Mouse (Mus musculus): ENCODE measurements around the gene Cadm3. TPM values are rescaled to one million over a fixed set of nuclear protein-coding genes. Genes with fewer than 3 reads are reported as not detected.

The Cadm3 gene
- polyA plus RNA-seq, 1 experiment from 2014 or later, result not detected

- no peak for TF ChIP-seq CTCF (IDR thresholded peaks at IDR 0.05)
- CTCF ChIA-PET, result no interaction called here
- in situ Hi-C loops (cut with MboI; ENCODE audit: low pct_unique_long_range_greater_than_20kb), result no loop called here
- no peaks in the 10 kb centered on the region for H3K27me3 ChIP-seq
- no peak for ATAC-seq
- DNase-seq (ENCODE audit: low read depth, low spot score), result no peak
- POLR2A ChIA-PET, result no interaction called here
These were observed 9.7 kb downstream of the Cadm3 start for GRCm38 (mm10) chr1:173357799-173358198.

- H3K27me3 ChIP-seq, result no peaks in the 10 kb centered on the region
- ChIA-PET POLR2A (no interaction called here), CTCF (no interaction called here)
- in situ Hi-C loops (cut with MboI; ENCODE audit: low pct_unique_long_range_greater_than_20kb), result no loop called here
- ATAC-seq (no peak), DNase-seq (ENCODE audit: low read depth, low spot score) (no peak)
- TF ChIP-seq CTCF (IDR thresholded peaks at IDR 0.05), result no peak
These were observed 10.8 kb downstream of the Cadm3 start for GRCm38 (mm10) chr1:173356699-173357098.

- ChIA-PET CTCF (no interaction called here), POLR2A (no interaction called here)
- ATAC-seq (no peak), DNase-seq (ENCODE audit: low read depth, low spot score) (no peak)
- in situ Hi-C loops (cut with MboI; ENCODE audit: low pct_unique_long_range_greater_than_20kb), result no loop called here
- H3K27me3 ChIP-seq, result no peaks in the 10 kb centered on the region
- TF ChIP-seq CTCF (IDR thresholded peaks at IDR 0.05), result no peak
These were observed 12.2 kb downstream of the Cadm3 start for GRCm38 (mm10) chr1:173355107-173355846.

- POLR2A ChIA-PET, result no interaction called here
- no peak for TF ChIP-seq CTCF (IDR thresholded peaks at IDR 0.05)
These were observed 17.0 kb downstream of the Cadm3 start, which contains the start of gene Aim2 for GRCm38 (mm10) chr1:173350372-173350957. TSS of gene Aim2 (plus strand) at chr1:173350879.

GRCm38 (mm10) chr1:173349946-173350345 is 17.5 kb downstream of the Cadm3 start:
- no peak for TF ChIP-seq CTCF (IDR thresholded peaks at IDR 0.05)
- no peaks in the 10 kb centered on the region for H3K27me3 ChIP-seq
- no peak for ATAC-seq
- ChIA-PET CTCF (no interaction called here), POLR2A (no interaction called here)
- in situ Hi-C loops (cut with MboI; ENCODE audit: low pct_unique_long_range_greater_than_20kb), result no loop called here
- no peak for DNase-seq (ENCODE audit: low read depth, low spot score)

More at GRCm38 (mm10) chr1:173350372-173350957, 17.0 kb downstream of the Cadm3 start, which contains the start of gene Aim2:
- no peaks in the 10 kb centered on the region for H3K27me3 ChIP-seq
- CTCF ChIA-PET, result no interaction called here
- ATAC-seq, result no peak
- DNase-seq (ENCODE audit: low read depth, low spot score), result no peak
- in situ Hi-C loops (cut with MboI; ENCODE audit: low pct_unique_long_range_greater_than_20kb), result no loop called here

- DNase-seq (ENCODE audit: low read depth, low spot score), result no peak
- ChIA-PET POLR2A (no interaction called here), CTCF (no interaction called here)
- no peak for TF ChIP-seq CTCF (IDR thresholded peaks at IDR 0.05)
- no peak for ATAC-seq
- H3K27me3 ChIP-seq, result no peaks in the 10 kb centered on the region
- in situ Hi-C loops (cut with MboI; ENCODE audit: low pct_unique_long_range_greater_than_20kb), result no loop called here
These were observed 18.3 kb downstream of the Cadm3 start for GRCm38 (mm10) chr1:173349192-173349591.

GRCm38 (mm10) chr1:173348527-173348926 is 19.0 kb downstream of the Cadm3 start:
- no peak for ATAC-seq
- ChIA-PET POLR2A (no interaction called here), CTCF (no interaction called here)
- no peak for TF ChIP-seq CTCF (IDR thresholded peaks at IDR 0.05)
- no peaks in the 10 kb centered on the region for H3K27me3 ChIP-seq
- no peak for DNase-seq (ENCODE audit: low read depth, low spot score)
- in situ Hi-C loops (cut with MboI; ENCODE audit: low pct_unique_long_range_greater_than_20kb), result no loop called here

- in situ Hi-C loops (cut with MboI; ENCODE audit: low pct_unique_long_range_greater_than_20kb), result no loop called here
- CTCF ChIA-PET, result no interaction called here
- no peak for TF ChIP-seq CTCF (IDR thresholded peaks at IDR 0.05)
These were observed 22.4 kb downstream of the Cadm3 start for GRCm38 (mm10) chr1:173345112-173345511.

GRCm38 (mm10) chr1:173343934-173344333 is 23.6 kb downstream of the Cadm3 start:
- in situ Hi-C loops (cut with MboI; ENCODE audit: low pct_unique_long_range_greater_than_20kb), result no loop called here
- H3K27me3 ChIP-seq, result no peaks in the 10 kb centered on the region
- DNase-seq (ENCODE audit: low read depth, low spot score) (no peak), ATAC-seq (no peak)
- ChIA-PET POLR2A (no interaction called here), CTCF (no interaction called here)
- TF ChIP-seq CTCF (IDR thresholded peaks at IDR 0.05), result no peak

More at GRCm38 (mm10) chr1:173345112-173345511, 22.4 kb downstream of the Cadm3 start:
- no peak for DNase-seq (ENCODE audit: low read depth, low spot score)
- no peak for ATAC-seq
- no peaks in the 10 kb centered on the region for H3K27me3 ChIP-seq
- POLR2A ChIA-PET, result interaction anchor here (0.6 kb wide), 1 partner anchor 28 kb away, joined by 3 read pairs; no protein-coding TSS in a partner anchor

GRCm38 (mm10) chr1:173342425-173342824 is 25.1 kb downstream of the Cadm3 start:
- H3K27me3 ChIP-seq, result no peaks in the 10 kb centered on the region
- ATAC-seq (no peak), DNase-seq (ENCODE audit: low read depth, low spot score) (no peak)
- ChIA-PET POLR2A (no interaction called here), CTCF (interaction anchor here (1.6 kb wide), 1 partner anchor 18 kb away, joined by 3 read pairs; no protein-coding TSS in a partner anchor)
- in situ Hi-C loops (cut with MboI; ENCODE audit: low pct_unique_long_range_greater_than_20kb), result no loop called here
- TF ChIP-seq CTCF (IDR thresholded peaks at IDR 0.05), result no peak

- DNase-seq (ENCODE audit: low read depth, low spot score), result no peak
- in situ Hi-C loops (cut with MboI; ENCODE audit: low pct_unique_long_range_greater_than_20kb), result no loop called here
- no peaks in the 10 kb centered on the region for H3K27me3 ChIP-seq
- POLR2A ChIA-PET, result no interaction called here
- no peak for TF ChIP-seq CTCF (IDR thresholded peaks at IDR 0.05)
- ATAC-seq, result no peak
- CTCF ChIA-PET, result interaction anchor here (1.0 kb wide), 1 partner anchor 58 kb away, joined by 3 read pairs; no protein-coding TSS in a partner anchor
These were observed 28.0 kb downstream of the Cadm3 start for GRCm38 (mm10) chr1:173339543-173339942.

All from Patski (cell line).